Mouse (Mus musculus): ENCODE data around the gene Olfr560. TPM values are rescaled to one million over a fixed set of nuclear protein-coding genes. Genes with fewer than 3 reads are reported as not detected.

Olfr560 gene
- polyA plus RNA-seq (2012; ENCODE audit: insufficient read depth, insufficient read length, missing spikeins), result not detected in 2 replicates

GRCm38 (mm10) chr7:102759266-102759665 is at the start of gene Olfr560, which contains the start of gene Olfr78:
Gene Olfr560 (minus strand): TSS chr7:102759366.
Gene Olfr78 (minus strand): TSS chr7:102759471.
- no peak for TF ChIP-seq CTCF (IDR thresholded peaks at IDR 0.05; ENCODE audit: low read depth, low read length)
- TF ChIP-seq POLR2A (IDR thresholded peaks at IDR 0.05; ENCODE audit: borderline replicate concordance, low read depth, low read length), result no peak
- no peak within 1 kb of the TSS for H3K27ac ChIP-seq (ENCODE audit: insufficient read depth, low read depth, low read length)
- H3K4me1 ChIP-seq (ENCODE audit: control insufficient read depth, insufficient read depth, low read length), result no peaks in the 10 kb centered on the region
- no peak within 1 kb of the TSS for H3K4me3 ChIP-seq (ENCODE audit: insufficient read depth, low read length)

- H3K4me3 ChIP-seq (ENCODE audit: insufficient read depth, low read length), result no peak within 1 kb of the TSS
- H3K4me1 ChIP-seq (ENCODE audit: control insufficient read depth, insufficient read depth, low read length), result no peaks in the 10 kb centered on the region
- TF ChIP-seq CTCF (IDR thresholded peaks at IDR 0.05; ENCODE audit: low read depth, low read length) (no peak), POLR2A (IDR thresholded peaks at IDR 0.05; ENCODE audit: borderline replicate concordance, low read depth, low read length) (no peak)
- no peak within 1 kb of the TSS for H3K27ac ChIP-seq (ENCODE audit: insufficient read depth, low read depth, low read length)
Measured at GRCm38 (mm10) chr7:102803180-102803579, 44.0 kb upstream of the Olfr560 start, which contains the start of gene Olfr564. Gene Olfr564 (plus strand): TSS chr7:102803480.

- Histone ChIP-seq H3K4me1 (ENCODE audit: control insufficient read depth, insufficient read depth, low read length) (no peaks in the 10 kb centered on the region), H3K27ac (ENCODE audit: insufficient read depth, low read depth, low read length) (no peak within 1 kb of the TSS), H3K4me3 (ENCODE audit: insufficient read depth, low read length) (no peak within 1 kb of the TSS)
- TF ChIP-seq POLR2A (IDR thresholded peaks at IDR 0.05; ENCODE audit: borderline replicate concordance, low read depth, low read length) (no peak), CTCF (IDR thresholded peaks at IDR 0.05; ENCODE audit: low read depth, low read length) (no peak)
Measured at GRCm38 (mm10) chr7:102770921-102771320, 11.8 kb upstream of the Olfr560 start, which contains the start of gene Olfr561. Gene Olfr561 (plus strand): TSS chr7:102771221.

GRCm38 (mm10) chr7:102752086-102752485 is 7.1 kb downstream of the Olfr560 start:
- Histone ChIP-seq H3K4me3 (ENCODE audit: insufficient read depth, low read length) (no peak overlapping the region), H3K4me1 (ENCODE audit: control insufficient read depth, insufficient read depth, low read length) (no peaks in the 10 kb centered on the region), H3K27ac (ENCODE audit: insufficient read depth, low read depth, low read length) (no peak overlapping the region)
- no peak for TF ChIP-seq CTCF (IDR thresholded peaks at IDR 0.05; ENCODE audit: low read depth, low read length)
- no peak for TF ChIP-seq POLR2A (IDR thresholded peaks at IDR 0.05; ENCODE audit: borderline replicate concordance, low read depth, low read length)

- no peak overlapping the region for H3K4me3 ChIP-seq (ENCODE audit: insufficient read depth, low read length)
- no peak for TF ChIP-seq POLR2A (IDR thresholded peaks at IDR 0.05; ENCODE audit: borderline replicate concordance, low read depth, low read length)
- no peak for TF ChIP-seq CTCF (IDR thresholded peaks at IDR 0.05; ENCODE audit: low read depth, low read length)
- H3K4me1 ChIP-seq (ENCODE audit: control insufficient read depth, insufficient read depth, low read length), result no peaks in the 10 kb centered on the region
- H3K27ac ChIP-seq (ENCODE audit: insufficient read depth, low read depth, low read length), result no peak overlapping the region
Measured at GRCm38 (mm10) chr7:102737705-102738104, 21.5 kb downstream of the Olfr560 start.

- no peak overlapping the region for H3K27ac ChIP-seq (ENCODE audit: insufficient read depth, low read depth, low read length)
- no peak overlapping the region for H3K4me3 ChIP-seq (ENCODE audit: insufficient read depth, low read length)
- no peaks in the 10 kb centered on the region for H3K4me1 ChIP-seq (ENCODE audit: control insufficient read depth, insufficient read depth, low read length)
- TF ChIP-seq CTCF (IDR thresholded peaks at IDR 0.05; ENCODE audit: low read depth, low read length) (no peak), POLR2A (IDR thresholded peaks at IDR 0.05; ENCODE audit: borderline replicate concordance, low read depth, low read length) (no peak)
Measured at GRCm38 (mm10) chr7:102733793-102734192, 25.4 kb downstream of the Olfr560 start.

- TF ChIP-seq POLR2A (IDR thresholded peaks at IDR 0.05; ENCODE audit: borderline replicate concordance, low read depth, low read length) (no peak), CTCF (IDR thresholded peaks at IDR 0.05; ENCODE audit: low read depth, low read length) (no peak)
- Histone ChIP-seq H3K4me3 (ENCODE audit: insufficient read depth, low read length) (no peak within 1 kb of the TSS), H3K4me1 (ENCODE audit: control insufficient read depth, insufficient read depth, low read length) (no peaks in the 10 kb centered on the region), H3K27ac (ENCODE audit: insufficient read depth, low read depth, low read length) (no peak within 1 kb of the TSS)
Measured at GRCm38 (mm10) chr7:102727391-102727790, 31.8 kb downstream of the Olfr560 start, which contains the start of gene Olfr559. Gene Olfr559 (minus strand): TSS chr7:102727491.

- no peak within 1 kb of the TSS for H3K4me3 ChIP-seq (ENCODE audit: insufficient read depth, low read length)
- no peaks in the 10 kb centered on the region for H3K4me1 ChIP-seq (ENCODE audit: control insufficient read depth, insufficient read depth, low read length)
- H3K27ac ChIP-seq (ENCODE audit: insufficient read depth, low read depth, low read length), result no peak within 1 kb of the TSS
- TF ChIP-seq POLR2A (IDR thresholded peaks at IDR 0.05; ENCODE audit: borderline replicate concordance, low read depth, low read length), result no peak
- no peak for TF ChIP-seq CTCF (IDR thresholded peaks at IDR 0.05; ENCODE audit: low read depth, low read length)
Measured at GRCm38 (mm10) chr7:102718970-102719369, 40.2 kb downstream of the Olfr560 start, which contains the start of gene Olfr33. Gene Olfr33 (minus strand): TSS chr7:102719070.

- TF ChIP-seq POLR2A (IDR thresholded peaks at IDR 0.05; ENCODE audit: borderline replicate concordance, low read depth, low read length) (no peak), CTCF (IDR thresholded peaks at IDR 0.05; ENCODE audit: low read depth, low read length) (no peak)
- Histone ChIP-seq H3K27ac (ENCODE audit: insufficient read depth, low read depth, low read length) (no peak within 1 kb of the TSS), H3K4me3 (ENCODE audit: insufficient read depth, low read length) (no peak within 1 kb of the TSS), H3K4me1 (ENCODE audit: control insufficient read depth, insufficient read depth, low read length) (no peaks in the 10 kb centered on the region)
Measured at GRCm38 (mm10) chr7:102701915-102702314, 57.3 kb downstream of the Olfr560 start, which contains the start of gene Olfr558. Gene Olfr558 (plus strand): TSS chr7:102702215.

Other genes with a start within 250 kb of the Olfr560 start
- not detected in 2 replicates for gene Olfr547, start 224.6 kb downstream of the Olfr560 start, polyA plus RNA-seq (2012; ENCODE audit: insufficient read depth, insufficient read length, missing spikeins)
- gene Olfr548-ps1, start 218.5 kb downstream of the Olfr560 start, polyA plus RNA-seq (2012; ENCODE audit: insufficient read depth, insufficient read length, missing spikeins), result not detected in 2 replicates
- not detected in 2 replicates for gene Olfr549, start 209.5 kb downstream of the Olfr560 start, polyA plus RNA-seq (2012; ENCODE audit: insufficient read depth, insufficient read length, missing spikeins)
- gene Trim21, start 193.9 kb downstream of the Olfr560 start, polyA plus RNA-seq (2012; ENCODE audit: insufficient read depth, insufficient read length, missing spikeins), result 38.1 and 42.5 TPM in 2 replicates
- gene Olfr550, start 187.9 kb downstream of the Olfr560 start, polyA plus RNA-seq (2012; ENCODE audit: insufficient read depth, insufficient read length, missing spikeins), result not detected in 2 replicates
- not detected in 2 replicates for gene Olfr551, start 167.5 kb downstream of the Olfr560 start, polyA plus RNA-seq (2012; ENCODE audit: insufficient read depth, insufficient read length, missing spikeins)
- gene Olfr552, start 161.6 kb downstream of the Olfr560 start, polyA plus RNA-seq (2012; ENCODE audit: insufficient read depth, insufficient read length, missing spikeins), result not detected in 2 replicates
- gene Olfr553, start 141.1 kb downstream of the Olfr560 start, polyA plus RNA-seq (2012; ENCODE audit: insufficient read depth, insufficient read length, missing spikeins), result not detected in 2 replicates
- not detected in 2 replicates for gene Olfr554, start 120.9 kb downstream of the Olfr560 start, polyA plus RNA-seq (2012; ENCODE audit: insufficient read depth, insufficient read length, missing spikeins)
- gene Olfr555, start 100.5 kb downstream of the Olfr560 start, polyA plus RNA-seq (2012; ENCODE audit: insufficient read depth, insufficient read length, missing spikeins), result not detected in 2 replicates
- gene Olfr556, start 94.5 kb downstream of the Olfr560 start, polyA plus RNA-seq (2012; ENCODE audit: insufficient read depth, insufficient read length, missing spikeins), result not detected in 2 replicates
- gene Trim68, start 72.0 kb downstream of the Olfr560 start, polyA plus RNA-seq (2012; ENCODE audit: insufficient read depth, insufficient read length, missing spikeins), result 9.3 and 10.5 TPM in 2 replicates
- not detected in 2 replicates for gene Olfr557, start 63.5 kb downstream of the Olfr560 start, polyA plus RNA-seq (2012; ENCODE audit: insufficient read depth, insufficient read length, missing spikeins)
- gene Olfr558, start 57.2 kb downstream of the Olfr560 start, polyA plus RNA-seq (2012; ENCODE audit: insufficient read depth, insufficient read length, missing spikeins), result not detected in 2 replicates
- gene Olfr33, start 40.3 kb downstream of the Olfr560 start, polyA plus RNA-seq (2012; ENCODE audit: insufficient read depth, insufficient read length, missing spikeins), result not detected in 2 replicates
- gene Olfr559, start 31.9 kb downstream of the Olfr560 start, polyA plus RNA-seq (2012; ENCODE audit: insufficient read depth, insufficient read length, missing spikeins), result not detected in 2 replicates
- not detected in 2 replicates for gene Olfr78, start 105 bp upstream of the Olfr560 start, polyA plus RNA-seq (2012; ENCODE audit: insufficient read depth, insufficient read length, missing spikeins)
- not detected in 2 replicates for gene Olfr561, start 11.9 kb upstream of the Olfr560 start, polyA plus RNA-seq (2012; ENCODE audit: insufficient read depth, insufficient read length, missing spikeins)
- not detected in 2 replicates for gene Olfr564, start 44.1 kb upstream of the Olfr560 start, polyA plus RNA-seq (2012; ENCODE audit: insufficient read depth, insufficient read length, missing spikeins)
- not detected in 2 replicates for gene Olfr566, start 99.4 kb upstream of the Olfr560 start, polyA plus RNA-seq (2012; ENCODE audit: insufficient read depth, insufficient read length, missing spikeins)
- gene Olfr568, start 117.8 kb upstream of the Olfr560 start, polyA plus RNA-seq (2012; ENCODE audit: insufficient read depth, insufficient read length, missing spikeins), result not detected in 2 replicates
- gene Olfr569, start 131.5 kb upstream of the Olfr560 start, polyA plus RNA-seq (2012; ENCODE audit: insufficient read depth, insufficient read length, missing spikeins), result not detected in 2 replicates
- not detected in 2 replicates for gene Olfr570, start 135.2 kb upstream of the Olfr560 start, polyA plus RNA-seq (2012; ENCODE audit: insufficient read depth, insufficient read length, missing spikeins)
- gene Olfr571, start 158.2 kb upstream of the Olfr560 start, polyA plus RNA-seq (2012; ENCODE audit: insufficient read depth, insufficient read length, missing spikeins), result 0.11 TPM in 1 of 2 replicates, not detected in the other
- not detected in 2 replicates for gene Olfr572, start 165.0 kb upstream of the Olfr560 start, polyA plus RNA-seq (2012; ENCODE audit: insufficient read depth, insufficient read length, missing spikeins)
- gene Olfr573-ps1, start 183.2 kb upstream of the Olfr560 start, polyA plus RNA-seq (2012; ENCODE audit: insufficient read depth, insufficient read length, missing spikeins), result not detected in 2 replicates
- gene Olfr574, start 189.1 kb upstream of the Olfr560 start, polyA plus RNA-seq (2012; ENCODE audit: insufficient read depth, insufficient read length, missing spikeins), result not detected in 2 replicates
- gene Olfr575, start 199.4 kb upstream of the Olfr560 start, polyA plus RNA-seq (2012; ENCODE audit: insufficient read depth, insufficient read length, missing spikeins), result not detected in 2 replicates
- not detected in 2 replicates for gene Olfr576, start 203.3 kb upstream of the Olfr560 start, polyA plus RNA-seq (2012; ENCODE audit: insufficient read depth, insufficient read length, missing spikeins)
- not detected in 2 replicates for gene Olfr577, start 216.6 kb upstream of the Olfr560 start, polyA plus RNA-seq (2012; ENCODE audit: insufficient read depth, insufficient read length, missing spikeins)
- gene Olfr578, start 230.0 kb upstream of the Olfr560 start, polyA plus RNA-seq (2012; ENCODE audit: insufficient read depth, insufficient read length, missing spikeins), result not detected in 2 replicates